Mouse (Mus musculus): ENCODE data around the gene Adcy5. TPM values are rescaled to one million over a fixed set of nuclear protein-coding genes. Genes with fewer than 3 reads are reported as not detected.
A peak's percentile ranks its signal among the peaks of the same experiment; 100 is the strongest.

Adcy5 gene
- polyA plus RNA-seq, 1 experiment from 2014 or later = 1.8 TPM

- Histone ChIP-seq H3K27me3 (ENCODE audit: control insufficient read depth, insufficient read depth, low read length) (no peaks in the 10 kb centered on the region), H3K36me3 (ENCODE audit: control insufficient read depth, insufficient read depth, low read length) (no peaks in the 10 kb centered on the region), H3K9me3 (ENCODE audit: control insufficient read depth, low read length) (no peaks in the 10 kb centered on the region), H3K4me1 (replicated peaks; ENCODE audit: control insufficient read depth, insufficient read depth, low read length) (no peaks in the 10 kb centered on the region), H3K27ac (ENCODE audit: low read depth, low read length) (no peak overlapping the region), H3K9ac (ENCODE audit: low read length) (no peak overlapping the region), H3K4me2 (ENCODE audit: low read depth, low read length, severe bottlenecking) (no peak overlapping the region), H3K4me3 (ENCODE audit: low read depth, low read length) (no peak overlapping the region)
- DNase-seq (ENCODE audit: low spot score) = no peak
- ATAC-seq (replicated peaks; ENCODE audit: low FRiP score) = no peak
- WGBS = 85% methylated on average over 6 of the region's 6 CpGs
These were observed 123.5 kb downstream of the Adcy5 start for GRCm38 (mm10) chr16:35278166-35278565.

- ATAC-seq (replicated peaks; ENCODE audit: low FRiP score) (no peak), DNase-seq (ENCODE audit: low spot score) (no peak)
- Histone ChIP-seq H3K4me1 (replicated peaks; ENCODE audit: control insufficient read depth, insufficient read depth, low read length) (no peaks in the 10 kb centered on the region), H3K4me2 (ENCODE audit: low read depth, low read length, severe bottlenecking) (no peak overlapping the region), H3K27me3 (ENCODE audit: control insufficient read depth, insufficient read depth, low read length) (no peaks in the 10 kb centered on the region), H3K9me3 (ENCODE audit: control insufficient read depth, low read length) (no peaks in the 10 kb centered on the region), H3K4me3 (ENCODE audit: low read depth, low read length) (no peak overlapping the region), H3K9ac (ENCODE audit: low read length) (no peak overlapping the region), H3K27ac (ENCODE audit: low read depth, low read length) (no peak overlapping the region), H3K36me3 (ENCODE audit: control insufficient read depth, insufficient read depth, low read length) (no peaks in the 10 kb centered on the region)
- WGBS = 86% methylated on average over 2 of the region's 2 CpGs
These were observed 127.8 kb downstream of the Adcy5 start for GRCm38 (mm10) chr16:35282456-35282855.

GRCm38 (mm10) chr16:35285821-35286220, 131.1 kb downstream of the Adcy5 start:
- Histone ChIP-seq H3K36me3 (ENCODE audit: control insufficient read depth, insufficient read depth, low read length) (no peaks in the 10 kb centered on the region), H3K27me3 (ENCODE audit: control insufficient read depth, insufficient read depth, low read length) (no peaks in the 10 kb centered on the region), H3K9ac (ENCODE audit: low read length) (no peak overlapping the region), H3K4me2 (ENCODE audit: low read depth, low read length, severe bottlenecking) (no peak overlapping the region), H3K27ac (ENCODE audit: low read depth, low read length) (no peak overlapping the region), H3K4me1 (replicated peaks; ENCODE audit: control insufficient read depth, insufficient read depth, low read length) (no peaks in the 10 kb centered on the region), H3K4me3 (ENCODE audit: low read depth, low read length) (no peak overlapping the region), H3K9me3 (ENCODE audit: control insufficient read depth, low read length) (no peaks in the 10 kb centered on the region)
- DNase-seq (ENCODE audit: low spot score) = no peak
- ATAC-seq (replicated peaks; ENCODE audit: low FRiP score) = no peak
- WGBS = 85% methylated on average over 9 of the region's 9 CpGs

GRCm38 (mm10) chr16:35287244-35287643, 132.6 kb downstream of the Adcy5 start:
- Histone ChIP-seq H3K4me2 (ENCODE audit: low read depth, low read length, severe bottlenecking) (no peak overlapping the region), H3K36me3 (ENCODE audit: control insufficient read depth, insufficient read depth, low read length) (no peaks in the 10 kb centered on the region), H3K9ac (ENCODE audit: low read length) (no peak overlapping the region), H3K27me3 (ENCODE audit: control insufficient read depth, insufficient read depth, low read length) (no peaks in the 10 kb centered on the region), H3K4me3 (ENCODE audit: low read depth, low read length) (no peak overlapping the region), H3K9me3 (ENCODE audit: control insufficient read depth, low read length) (no peaks in the 10 kb centered on the region), H3K27ac (ENCODE audit: low read depth, low read length) (no peak overlapping the region), H3K4me1 (replicated peaks; ENCODE audit: control insufficient read depth, insufficient read depth, low read length) (no peaks in the 10 kb centered on the region)
- no peak for DNase-seq (ENCODE audit: low spot score)
- no peak for ATAC-seq (replicated peaks; ENCODE audit: low FRiP score)
- 91% methylated on average over 5 of the region's 5 CpGs for WGBS

- Histone ChIP-seq H3K36me3 (ENCODE audit: control insufficient read depth, insufficient read depth, low read length) (no peaks in the 10 kb centered on the region), H3K27ac (ENCODE audit: low read depth, low read length) (no peak overlapping the region), H3K4me1 (replicated peaks; ENCODE audit: control insufficient read depth, insufficient read depth, low read length) (no peaks in the 10 kb centered on the region), H3K4me3 (ENCODE audit: low read depth, low read length) (no peak overlapping the region), H3K4me2 (ENCODE audit: low read depth, low read length, severe bottlenecking) (no peak overlapping the region), H3K9me3 (ENCODE audit: control insufficient read depth, low read length) (no peaks in the 10 kb centered on the region), H3K9ac (ENCODE audit: low read length) (no peak overlapping the region), H3K27me3 (ENCODE audit: control insufficient read depth, insufficient read depth, low read length) (no peaks in the 10 kb centered on the region)
- WGBS = 93% methylated on average over 5 of the region's 5 CpGs
- no peak for DNase-seq (ENCODE audit: low spot score)
- no peak for ATAC-seq (replicated peaks; ENCODE audit: low FRiP score)
These were observed 143.1 kb downstream of the Adcy5 start for GRCm38 (mm10) chr16:35297786-35298185.

- Histone ChIP-seq H3K4me2 (ENCODE audit: low read depth, low read length, severe bottlenecking) (no peak overlapping the region), H3K27me3 (ENCODE audit: control insufficient read depth, insufficient read depth, low read length) (no peaks in the 10 kb centered on the region), H3K9ac (ENCODE audit: low read length) (no peak overlapping the region), H3K4me3 (ENCODE audit: low read depth, low read length) (no peak overlapping the region), H3K4me1 (replicated peaks; ENCODE audit: control insufficient read depth, insufficient read depth, low read length) (no peaks in the 10 kb centered on the region), H3K9me3 (ENCODE audit: control insufficient read depth, low read length) (no peaks in the 10 kb centered on the region), H3K36me3 (ENCODE audit: control insufficient read depth, insufficient read depth, low read length) (no peaks in the 10 kb centered on the region), H3K27ac (ENCODE audit: low read depth, low read length) (no peak overlapping the region)
- WGBS = 97% methylated on average over 4 of the region's 6 CpGs
- ATAC-seq (replicated peaks; ENCODE audit: low FRiP score) (no peak), DNase-seq (ENCODE audit: low spot score) (peak; percentile 28)
These were observed 145.5 kb downstream of the Adcy5 start for GRCm38 (mm10) chr16:35300156-35300555.

- H3K4me3 ChIP-seq (ENCODE audit: low read depth, low read length) = no peak overlapping the region
- H3K9me3 ChIP-seq (ENCODE audit: control insufficient read depth, low read length) = no peaks in the 10 kb centered on the region
- ATAC-seq (replicated peaks; ENCODE audit: low FRiP score) (no peak), DNase-seq (ENCODE audit: low spot score) (peak; percentile 62)
- H3K4me1 ChIP-seq (replicated peaks; ENCODE audit: control insufficient read depth, insufficient read depth, low read length) = no peaks in the 10 kb centered on the region
- no peak overlapping the region for H3K4me2 ChIP-seq (ENCODE audit: low read depth, low read length, severe bottlenecking)
- WGBS = 51% methylated on average over 7 of the region's 7 CpGs
- no peaks in the 10 kb centered on the region for H3K27me3 ChIP-seq (ENCODE audit: control insufficient read depth, insufficient read depth, low read length)
- no peak overlapping the region for H3K9ac ChIP-seq (ENCODE audit: low read length)
- no peak overlapping the region for H3K27ac ChIP-seq (ENCODE audit: low read depth, low read length)
- no peaks in the 10 kb centered on the region for H3K36me3 ChIP-seq (ENCODE audit: control insufficient read depth, insufficient read depth, low read length)
These were observed 148.0 kb downstream of the Adcy5 start for GRCm38 (mm10) chr16:35302441-35303280.

- Histone ChIP-seq H3K9me3 (ENCODE audit: control insufficient read depth, low read length) (no peaks in the 10 kb centered on the region), H3K27ac (ENCODE audit: low read depth, low read length) (no peak overlapping the region), H3K27me3 (ENCODE audit: control insufficient read depth, insufficient read depth, low read length) (no peaks in the 10 kb centered on the region), H3K4me1 (replicated peaks; ENCODE audit: control insufficient read depth, insufficient read depth, low read length) (no peaks in the 10 kb centered on the region), H3K4me3 (ENCODE audit: low read depth, low read length) (no peak overlapping the region), H3K36me3 (ENCODE audit: control insufficient read depth, insufficient read depth, low read length) (no peaks in the 10 kb centered on the region), H3K4me2 (ENCODE audit: low read depth, low read length, severe bottlenecking) (no peak overlapping the region), H3K9ac (ENCODE audit: low read length) (no peak overlapping the region)
- DNase-seq (ENCODE audit: low spot score) = peak; percentile 37
- 93% methylated on average over 6 of the region's 6 CpGs for WGBS
- ATAC-seq (replicated peaks; ENCODE audit: low FRiP score) = no peak
These were observed 149.0 kb downstream of the Adcy5 start for GRCm38 (mm10) chr16:35303721-35304120.

- no peak overlapping the region for H3K4me2 ChIP-seq (ENCODE audit: low read depth, low read length, severe bottlenecking)
- DNase-seq (ENCODE audit: low spot score) (peak; percentile 42), ATAC-seq (replicated peaks; ENCODE audit: low FRiP score) (no peak)
- WGBS = 89% methylated on average over 5 of the region's 5 CpGs
- H3K36me3 ChIP-seq (ENCODE audit: control insufficient read depth, insufficient read depth, low read length) = no peaks in the 10 kb centered on the region
- H3K4me1 ChIP-seq (replicated peaks; ENCODE audit: control insufficient read depth, insufficient read depth, low read length) = no peaks in the 10 kb centered on the region
- no peak overlapping the region for H3K27ac ChIP-seq (ENCODE audit: low read depth, low read length)
- H3K4me3 ChIP-seq (ENCODE audit: low read depth, low read length) = no peak overlapping the region
- no peaks in the 10 kb centered on the region for H3K9me3 ChIP-seq (ENCODE audit: control insufficient read depth, low read length)
- no peaks in the 10 kb centered on the region for H3K27me3 ChIP-seq (ENCODE audit: control insufficient read depth, insufficient read depth, low read length)
- H3K9ac ChIP-seq (ENCODE audit: low read length) = no peak overlapping the region
These were observed 149.7 kb downstream of the Adcy5 start for GRCm38 (mm10) chr16:35304416-35304815.

All from forebrain, embryonic 11.5 days (tissue).